Mouse (Mus musculus): ENCODE measurements around the gene Csrnp1.

DNA sequence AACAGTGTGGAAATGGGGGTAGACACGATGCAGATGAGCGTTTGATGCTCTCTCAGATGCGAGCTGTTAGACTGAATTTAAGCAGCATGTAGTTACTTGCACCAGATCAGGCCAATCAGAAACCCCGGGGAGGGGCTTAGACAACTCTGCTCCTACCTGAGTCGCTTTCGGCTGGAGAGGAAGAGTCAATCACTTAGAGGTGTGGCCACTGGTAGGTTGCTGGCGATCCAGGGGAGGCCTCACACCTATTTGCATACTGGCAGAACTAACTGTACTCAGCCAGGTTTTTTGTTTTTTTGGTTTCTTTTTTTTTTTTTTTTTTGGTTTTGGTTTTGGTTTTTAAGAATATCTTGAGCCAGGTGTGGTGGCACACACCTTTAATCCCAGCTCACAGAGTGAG is 3.8 kb upstream of the Csrnp1 start:
- TF ChIP-seq POLR2A (IDR thresholded peaks at IDR 0.05; ENCODE audit: borderline replicate concordance, extremely low read depth, insufficient read depth, insufficient read length, poor library complexity, severe bottlenecking) (no peak), CTCF (IDR thresholded peaks at IDR 0.05; ENCODE audit: borderline replicate concordance, extremely low read depth, insufficient read depth, insufficient read length) (no peak)
